In genomic region chr16:95100954-95101353, GRCm38 (mm10) we compare ENCODE assay signal across 20 mouse cellular contexts.
DNase-seq lines count a peak whose midpoint lies in the region; ATAC-seq and TF ChIP-seq lines count a peak whose summit lies in the region.
"Had no signal": no experiment of that assay in that cellular context is flagged by ENCODE, and none has a peak within 500 bp of the region (broad histone marks: within the 10 kb centered on the region; RNA-seq: fewer than 3 reads in every experiment).

No protein-coding gene starts in this region.

- H3K4me2 ChIP-seq in midbrain, embryonic 14.5 days (ENCODE audit: low read length): no peak overlapping the region
- H3K4me2 ChIP-seq: embryonic facial prominence, embryonic 13.5 days; forebrain, embryonic 12.5 days; heart, embryonic 11.5 days; heart, embryonic 15.5 days; hindbrain, embryonic 13.5 days had no signal

- H3K4me1 ChIP-seq in midbrain, embryonic 14.5 days (ENCODE audit: control insufficient read depth, insufficient read depth, low read length): peaks cover 3% of the 10 kb centered on the region; the same call in 1 of the 2 replicates
- no peaks in the 10 kb centered on the region for H3K4me1 ChIP-seq in midbrain, embryonic 10.5 days
- H3K4me1 ChIP-seq in G1E (ENCODE audit: insufficient read depth, low read depth, low read length): peaks cover 6% of the 10 kb centered on the region
- H3K4me1 ChIP-seq: embryonic facial prominence, embryonic 13.5 days; forebrain, embryonic 12.5 days; heart, embryonic 15.5 days; hindbrain, embryonic 13.5 days had no signal

- 62% methylated on average over 9 of the region's 9 CpGs for WGBS in midbrain, embryonic 14.5 days
- 85% methylated on average over 9 of the region's 9 CpGs for WGBS in midbrain, embryonic 10.5 days

- DNase-seq in adrenal gland, adult 2 months: peak; percentile 15
- no peak for DNase-seq in adrenal gland, adult 18-20 months (ENCODE audit: low spot score in 2 of 2)
- DNase-seq in midbrain, embryonic 14.5 days: peak; percentile 44
- no peak for DNase-seq in midbrain, embryonic 10.5 days (ENCODE audit: low spot score)
- no peak for DNase-seq in G1E (ENCODE audit: low spot score)
- DNase-seq in frontal cortex, postnatal 10 days (ENCODE audit: low spot score in 2 of 2): no peak
- DNase-seq in lung, postnatal 36 days: no peak
- DNase-seq: adrenal gland, adult 8-10 months; cerebellum, adult 11-12 months; cerebellum, adult 9-10 months; cerebellum, postnatal 25 days; gastrocnemius, postnatal 36 days; heart, adult 2 months; heart, postnatal 14 days had no signal

- no peak for TF ChIP-seq CTCF in G1E (IDR thresholded peaks at IDR 0.05; ENCODE audit: low read depth, low read length)

- H3K36me3 ChIP-seq in midbrain, embryonic 14.5 days (ENCODE audit: control insufficient read depth, insufficient read depth, low read length): no peaks in the 10 kb centered on the region
- no peaks in the 10 kb centered on the region for H3K36me3 ChIP-seq in midbrain, embryonic 10.5 days
- H3K36me3 ChIP-seq in G1E (replicated peaks): no peaks in the 10 kb centered on the region
- H3K36me3 ChIP-seq: embryonic facial prominence, embryonic 13.5 days; forebrain, embryonic 12.5 days; heart, embryonic 15.5 days; hindbrain, embryonic 13.5 days had no signal

- no peak overlapping the region for H3K4me3 ChIP-seq in midbrain, embryonic 14.5 days (replicated peaks; ENCODE audit: low read depth, low read length)
- H3K4me3 ChIP-seq in midbrain, embryonic 10.5 days: no peak overlapping the region
- no peak overlapping the region for H3K4me3 ChIP-seq in G1E (ENCODE audit: low read depth, low read length)
- H3K4me3 ChIP-seq: embryonic facial prominence, embryonic 13.5 days; forebrain, embryonic 12.5 days; heart, adult 2 months; heart, embryonic 15.5 days; hindbrain, embryonic 13.5 days had no signal

- ATAC-seq in midbrain, embryonic 14.5 days (ENCODE audit: low FRiP score, low TSS enrichment): no peak
- ATAC-seq in G1E (ENCODE audit: extremely low read depth, insufficient number of reproducible peaks, low FRiP score, poor library complexity, severe bottlenecking): peak; percentile 68
- ATAC-seq: hindbrain, postnatal 0 days had no signal

- no peaks in the 10 kb centered on the region for H3K9me3 ChIP-seq in midbrain, embryonic 14.5 days (ENCODE audit: control insufficient read depth, low read length)
- no peaks in the 10 kb centered on the region for H3K9me3 ChIP-seq in midbrain, embryonic 10.5 days (replicated peaks)
- no peaks in the 10 kb centered on the region for H3K9me3 ChIP-seq in G1E (replicated peaks)
- H3K9me3 ChIP-seq: embryonic facial prominence, embryonic 13.5 days; forebrain, embryonic 12.5 days; heart, embryonic 15.5 days; hindbrain, embryonic 13.5 days had no signal

- H3K9ac ChIP-seq in midbrain, embryonic 14.5 days (replicated peaks; ENCODE audit: low read length): no peak overlapping the region
- H3K9ac ChIP-seq: embryonic facial prominence, embryonic 13.5 days; forebrain, embryonic 12.5 days; heart, embryonic 15.5 days; hindbrain, embryonic 13.5 days had no signal

- no peaks in the 10 kb centered on the region for H3K27me3 ChIP-seq in midbrain, embryonic 14.5 days (ENCODE audit: control insufficient read depth, insufficient read depth, low read length)
- H3K27me3 ChIP-seq in midbrain, embryonic 10.5 days (ENCODE audit: low read depth, poor library complexity, severe bottlenecking): no peaks in the 10 kb centered on the region
- H3K27me3 ChIP-seq in G1E (ENCODE audit: insufficient read depth, low read length): no peaks in the 10 kb centered on the region
- H3K27me3 ChIP-seq: embryonic facial prominence, embryonic 13.5 days; forebrain, embryonic 12.5 days; hindbrain, embryonic 13.5 days had no signal

- H3K27ac ChIP-seq in midbrain, embryonic 14.5 days (replicated peaks; ENCODE audit: low read depth, low read length): no peak overlapping the region
- no peak overlapping the region for H3K27ac ChIP-seq in midbrain, embryonic 10.5 days (replicated peaks)
- H3K27ac ChIP-seq: embryonic facial prominence, embryonic 13.5 days; forebrain, embryonic 12.5 days; heart, adult 2 months; heart, embryonic 15.5 days; hindbrain, embryonic 13.5 days; hindbrain, postnatal 0 days had no signal

Comparison
In these comparisons a context has a peak if more than half of its experiments do, and no peak if none do; other contexts are left out.
1. DNase-seq: peak in adrenal gland, adult 2 months (single experiment) and midbrain, embryonic 14.5 days (single experiment); none in adrenal gland, adult 18-20 months (0 of 2), midbrain, embryonic 10.5 days (single experiment), G1E (single experiment), frontal cortex, postnatal 10 days (0 of 2) and lung, postnatal 36 days (single experiment).